Comparison of ENCODE assay signal across 12 mouse cellular contexts in the genomic region with DNA sequence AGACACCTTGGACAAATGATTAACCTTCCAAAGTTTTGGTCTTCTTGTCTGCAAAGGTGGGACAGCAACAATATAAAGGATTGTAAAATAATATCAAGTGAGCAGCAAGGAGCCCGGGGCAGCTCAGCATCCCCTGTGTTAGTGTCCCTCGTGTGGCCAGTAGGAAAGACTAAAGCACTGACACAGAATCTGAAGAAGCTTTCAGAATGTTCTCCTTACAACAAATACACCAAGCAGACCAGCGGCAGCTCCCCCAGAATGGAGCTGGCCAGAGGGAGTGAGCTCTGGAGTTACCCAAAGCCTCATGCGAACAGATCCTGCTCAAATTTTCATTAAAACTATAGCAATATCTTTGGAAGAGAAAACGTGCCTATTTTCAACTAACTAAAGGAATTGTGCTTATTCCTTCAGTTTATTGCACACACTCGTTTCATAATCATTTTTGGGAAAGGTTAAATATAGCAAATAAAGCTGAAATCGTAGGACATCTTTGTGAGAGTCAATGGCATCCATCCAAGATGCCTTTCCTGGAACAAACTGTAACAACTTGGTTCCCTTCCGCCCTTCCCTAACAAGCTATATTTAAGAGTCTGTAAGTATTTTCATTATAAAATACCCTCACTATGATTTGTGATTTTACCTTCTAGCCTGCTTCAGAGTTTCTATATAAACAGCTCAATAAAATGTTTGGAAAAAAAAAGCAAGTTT.
DNase-seq lines count a peak whose midpoint lies in the region; ATAC-seq lines count a peak whose summit lies in the region.
"Had no signal": no experiment of that assay in that cellular context is flagged by ENCODE, and none has a peak within 500 bp of the region (broad histone marks: within the 10 kb centered on the region; RNA-seq: fewer than 3 reads in every experiment).

No protein-coding gene starts in this region.

- H3K4me3 ChIP-seq in kidney, embryonic 16.5 days (ENCODE audit: low read length), result no peak overlapping the region
- H3K4me3 ChIP-seq in heart, embryonic 16.5 days (ENCODE audit: low read length), result no peak overlapping the region
- H3K4me3 ChIP-seq in midbrain, embryonic 16.5 days (ENCODE audit: low read depth, low read length), result no peak overlapping the region
- H3K4me3 ChIP-seq: midbrain, embryonic 15.5 days had no signal

- DNase-seq in adrenal gland, postnatal 14 days, result peak; percentile 32
- no peak for DNase-seq in adrenal gland, postnatal 10 days
- no peak for DNase-seq in kidney, adult 8-10 months
- DNase-seq in lung, postnatal 10 days, result peak; percentile 37
- DNase-seq in cerebellum, adult 8-10 months, result no peak
- DNase-seq: cerebellum, adult 9-11 months; left cerebral cortex, postnatal 4 days had no signal

- ATAC-seq in kidney, embryonic 16.5 days (ENCODE audit: low FRiP score, low TSS enrichment), result no peak
- no peak for ATAC-seq in heart, embryonic 16.5 days (replicated peaks; ENCODE audit: extremely low read depth, insufficient read depth, low FRiP score)
- ATAC-seq in midbrain, embryonic 16.5 days, result no peak
- ATAC-seq: midbrain, embryonic 15.5 days had no signal

- no peak overlapping the region for H3K9ac ChIP-seq in kidney, embryonic 16.5 days (replicated peaks; ENCODE audit: low read length)
- no peak overlapping the region for H3K9ac ChIP-seq in heart, embryonic 16.5 days (ENCODE audit: low read length)
- no peak overlapping the region for H3K9ac ChIP-seq in midbrain, embryonic 16.5 days (ENCODE audit: low read depth, low read length)
- H3K9ac ChIP-seq: midbrain, embryonic 15.5 days had no signal

- no peaks in the 10 kb centered on the region for H3K4me1 ChIP-seq in kidney, embryonic 16.5 days (ENCODE audit: insufficient read depth, low read length)
- peaks cover 13% of the 10 kb centered on the region for H3K4me1 ChIP-seq in heart, embryonic 16.5 days (ENCODE audit: control insufficient read depth, insufficient read depth, low read length)
- no peaks in the 10 kb centered on the region for H3K4me1 ChIP-seq in midbrain, embryonic 16.5 days (ENCODE audit: control insufficient read depth, insufficient read depth, low read length)
- H3K4me1 ChIP-seq: midbrain, embryonic 15.5 days had no signal

- no peaks in the 10 kb centered on the region for H3K9me3 ChIP-seq in kidney, embryonic 16.5 days (ENCODE audit: low read length)
- no peaks in the 10 kb centered on the region for H3K9me3 ChIP-seq in heart, embryonic 16.5 days (replicated peaks; ENCODE audit: control insufficient read depth, low read length)
- H3K9me3 ChIP-seq in midbrain, embryonic 16.5 days (replicated peaks; ENCODE audit: control insufficient read depth, low read length, poor library complexity, severe bottlenecking), result no peaks in the 10 kb centered on the region
- H3K9me3 ChIP-seq: G1E; midbrain, embryonic 15.5 days had no signal

- 63% methylated on average over 8 of the region's 8 CpGs for WGBS in kidney, embryonic 16.5 days
- WGBS in heart, embryonic 16.5 days, result 49% methylated on average over 8 of the region's 8 CpGs
- WGBS in midbrain, embryonic 16.5 days, result 80% methylated on average over 8 of the region's 8 CpGs

- no peak overlapping the region for H3K4me2 ChIP-seq in kidney, embryonic 16.5 days (replicated peaks; ENCODE audit: low read depth, low read length)
- H3K4me2 ChIP-seq in heart, embryonic 16.5 days (ENCODE audit: low read depth, low read length), result no peak overlapping the region
- H3K4me2 ChIP-seq in midbrain, embryonic 16.5 days (ENCODE audit: low read length), result no peak overlapping the region
- H3K4me2 ChIP-seq: midbrain, embryonic 15.5 days had no signal

- H3K36me3 ChIP-seq in kidney, embryonic 16.5 days (ENCODE audit: insufficient read depth, low read length), result no peaks in the 10 kb centered on the region
- no peaks in the 10 kb centered on the region for H3K36me3 ChIP-seq in heart, embryonic 16.5 days (ENCODE audit: control insufficient read depth, insufficient read depth)
- H3K36me3 ChIP-seq in midbrain, embryonic 16.5 days (ENCODE audit: control insufficient read depth, insufficient read depth, low read length), result no peaks in the 10 kb centered on the region
- H3K36me3 ChIP-seq: G1E; midbrain, embryonic 15.5 days had no signal

- H3K27me3 ChIP-seq in kidney, embryonic 16.5 days (ENCODE audit: insufficient read depth, low read length), result no peaks in the 10 kb centered on the region
- H3K27me3 ChIP-seq in heart, embryonic 16.5 days (ENCODE audit: control insufficient read depth, insufficient read depth, low read length), result no peaks in the 10 kb centered on the region
- no peaks in the 10 kb centered on the region for H3K27me3 ChIP-seq in midbrain, embryonic 16.5 days (ENCODE audit: control insufficient read depth, insufficient read depth, low read depth, low read length)
- H3K27me3 ChIP-seq: midbrain, embryonic 15.5 days had no signal

- H3K27ac ChIP-seq in kidney, embryonic 16.5 days (ENCODE audit: low read length), result 0 out of 2 replicates have a peak overlapping the region, but pooled peaks have one; percentile 16
- H3K27ac ChIP-seq in heart, embryonic 16.5 days (ENCODE audit: low read length), result peak overlapping the region; percentile 72
- H3K27ac ChIP-seq in midbrain, embryonic 16.5 days (ENCODE audit: low read length), result no peak overlapping the region
- H3K27ac ChIP-seq: midbrain, embryonic 15.5 days had no signal

Comparison
In these comparisons a context has a peak if more than half of its experiments do, and no peak if none do; other contexts are left out.
1. DNase-seq: peak in adrenal gland, postnatal 14 days (single experiment) and lung, postnatal 10 days (single experiment); none in adrenal gland, postnatal 10 days (single experiment), kidney, adult 8-10 months (0 of 2) and cerebellum, adult 8-10 months (single experiment).